Mouse (Mus musculus) heart, postnatal 14 days (tissue): ENCODE data around the gene Chp1. TPM values are rescaled to one million over a fixed set of nuclear protein-coding genes. Genes with fewer than 3 reads are reported as not detected.
A peak's percentile ranks its signal among the peaks of the same experiment; 100 is the strongest.
"Not testable (repeated sequence)": the region's sequence is repeated elsewhere in the genome, so short reads cannot be mapped to it uniquely, and the experiment has no call there.

Source experiments
- DNase-seq, 2 experiments: peaks; one replicate each; pipeline ENCODE4 v3.0.0; 2021 to 2022
- intact Hi-C: fragments of 180-260 bp; cut with DNase I; formaldehyde crosslinking; loops from one replicate; pipeline ENCODE4 v1.15.1; 2025
- total RNA-seq, 2 experiments: library from RNA; stranded (reverse); gene quantifications; 2 replicates each; pipeline ENCODE4 v1.2.3; 2021

The Chp1 gene
- total RNA-seq, 2 experiments from 2014 or later = 90.3 to 91.6 TPM

DNA sequence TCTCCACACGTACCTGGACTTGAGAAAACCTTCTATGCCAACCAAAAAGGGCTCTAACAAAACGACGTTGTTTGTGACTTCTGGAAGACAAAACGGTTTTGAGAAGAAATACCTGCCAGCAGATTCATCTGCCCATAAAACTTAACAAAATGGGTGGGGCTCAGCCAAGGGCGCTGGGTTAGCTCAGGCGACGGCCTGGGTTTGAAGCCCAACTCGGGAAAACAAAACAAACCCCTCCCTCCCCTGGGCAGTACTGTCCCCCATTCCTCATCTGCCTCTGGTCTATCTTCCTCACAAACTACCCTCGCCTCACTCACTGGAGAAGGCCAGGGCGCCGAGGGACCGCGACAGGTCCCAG is 70.3 kb downstream of the Chp1 start:
- intact Hi-C loops = loop anchor here (2.0 kb wide), 1 partner anchor 23 kb away; no protein-coding TSS in a partner anchor

DNA sequence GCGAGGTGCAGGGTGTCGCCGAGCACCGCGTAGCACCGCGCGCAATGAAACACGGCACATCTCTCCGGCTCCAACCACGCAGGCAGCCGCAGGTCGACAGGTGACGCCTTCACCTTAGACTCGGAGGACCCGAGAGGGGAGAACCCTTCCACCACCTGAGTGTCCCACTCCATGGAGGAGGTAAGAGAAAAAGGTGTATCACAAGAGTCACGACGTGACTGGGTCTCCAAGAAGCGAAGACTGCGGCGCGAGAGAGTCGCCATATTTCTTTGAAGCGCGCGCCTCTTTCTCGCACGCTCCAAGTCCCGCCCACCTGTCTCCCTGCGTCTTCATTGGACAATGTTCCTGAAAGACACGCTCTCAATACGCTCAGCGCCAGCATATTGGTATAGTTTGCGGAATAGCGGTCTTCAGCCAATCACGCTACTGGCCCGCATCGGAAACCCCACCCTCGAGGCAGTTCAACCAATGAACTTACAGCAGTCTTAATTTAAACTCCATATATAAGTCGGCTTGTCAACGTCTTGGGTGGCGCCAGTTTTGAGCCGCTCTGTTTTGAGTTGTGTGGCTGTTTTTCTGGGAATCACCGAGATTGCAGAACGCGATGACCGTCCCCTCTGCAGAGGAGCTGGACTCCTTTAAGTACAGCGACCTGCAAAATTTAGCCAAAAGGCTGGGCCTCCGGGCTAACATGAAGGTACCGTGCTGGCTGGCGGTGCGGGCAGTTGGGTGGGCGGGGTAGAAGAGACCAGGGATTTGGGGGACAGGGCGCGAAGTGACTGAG is 70.9 kb downstream of the Chp1 start, which contains the start of the genes Nusap1 and Oip5:
Gene Nusap1, plus strand, starts transcription at position 100 of the 784 bp plus-strand sequence.
Gene Oip5, minus strand, starts transcription at position 271 of the 784 bp plus-strand sequence.
- DNase-seq = peak; percentile 88 to 93
- intact Hi-C loops = no loop called here

More for the DNA sequence above, 70.3 kb downstream of the Chp1 start:
- no peak for DNase-seq

DNA sequence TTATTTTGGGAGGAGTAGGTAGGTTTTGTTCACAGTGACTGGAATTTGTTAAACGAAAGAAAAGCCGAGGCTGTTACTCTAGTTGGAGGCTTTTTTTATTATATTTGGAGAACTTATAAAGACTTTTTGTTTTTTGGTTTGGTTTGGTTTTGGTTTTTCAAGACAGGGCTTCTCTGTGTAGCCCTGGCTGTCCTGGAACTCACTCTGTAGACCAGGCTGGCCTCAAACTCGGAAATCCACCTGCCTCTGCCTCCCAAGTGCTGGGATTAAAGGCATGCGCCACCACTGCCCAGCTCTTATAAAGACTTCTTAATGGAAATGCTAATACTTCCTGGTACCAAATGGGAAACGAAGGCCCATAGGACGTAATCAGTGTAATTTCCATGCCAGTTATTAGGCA is 71.5 kb downstream of the Chp1 start:
- DNase-seq, intact Hi-C loops: not testable (repeated sequence)

DNA sequence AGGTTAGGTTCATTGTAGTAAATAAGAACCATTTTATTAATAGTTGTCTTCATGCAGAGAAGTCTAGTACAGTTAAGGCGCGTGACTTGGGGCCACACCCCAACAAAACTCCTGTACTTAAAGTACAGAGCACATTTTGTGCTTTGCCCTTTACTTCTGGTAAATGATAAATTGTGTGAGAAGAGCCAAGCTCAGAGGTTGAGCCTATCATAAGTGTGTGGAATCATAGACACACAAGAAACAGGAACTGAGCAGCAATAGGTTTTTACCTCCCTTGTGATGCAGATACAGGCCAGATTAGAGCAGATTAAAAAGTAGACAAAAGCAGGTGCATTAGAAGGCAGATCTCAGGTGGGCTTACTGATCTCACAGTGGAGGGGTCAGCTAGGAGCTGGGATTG is 73.8 kb downstream of the Chp1 start:
- intact Hi-C loops = no loop called here
- no peak for DNase-seq

Other genes starting within 250 kb of the Chp1 start
- 10 to 100 TPM; 19.5 to 22.3 TPM for gene Dll4, start 221.9 kb upstream of the Chp1 start, total RNA-seq
- 10 to 100 TPM; 12.8 to 13.0 TPM for gene Chac1, start 196.5 kb upstream of the Chp1 start, total RNA-seq
- gene Ino80, start 70.0 kb upstream of the Chp1 start, total RNA-seq = 10 to 100 TPM; 11.8 TPM
- gene Exd1, start 70 bp upstream of the Chp1 start, total RNA-seq = under 1 TPM; 0.07 to 0.10 TPM
- 1 to 10 TPM; 3.6 to 6.4 TPM for gene Nusap1, start 70.6 kb downstream of the Chp1 start, total RNA-seq
- gene Oip5, start 70.8 kb downstream of the Chp1 start, total RNA-seq = 1 to 10 TPM in 1 of 2 experiments, under 1 TPM in 1; 0.74 to 1.6 TPM
- gene Ndufaf1, start 115.1 kb downstream of the Chp1 start, total RNA-seq = 10 to 100 TPM; 59.2 to 64.1 TPM
- 10 to 100 TPM; 22.6 to 23.5 TPM for gene Rtf1, start 127.4 kb downstream of the Chp1 start, total RNA-seq
- 1 to 10 TPM in 1 of 2 experiments, under 1 TPM in 1; 0.41 to 1.1 TPM for gene Itpka, start 194.6 kb downstream of the Chp1 start, total RNA-seq
- not detected for gene Ltk, start 212.7 kb downstream of the Chp1 start, total RNA-seq
- gene Rpap1, start 239.8 kb downstream of the Chp1 start, total RNA-seq = 10 to 100 TPM; 13.2 to 13.3 TPM